Mouse (Mus musculus) right cerebral cortex, postnatal 36 days (tissue): Measurements from ENCODE around the gene Ube2r2.

ENCODE experiments used
- DNase-seq, 2 experiments: peaks; one replicate each; pipeline ENCODE4 v3.0.0; 2022; ENCODE audit warnings: low spot score in 2 of 2, mixed read lengths in 1 of 2

The Ube2r2 gene

GRCm38 (mm10) chr4:41135711-41136453 lies at the start of gene Ube2r2:
Gene Ube2r2, plus strand, starts transcription at chr4:41135743.
- no peak for DNase-seq

GRCm38 (mm10) chr4:41086947-41087346 lies 48.6 kb upstream of the Ube2r2 start:
- DNase-seq, result no peak

GRCm38 (mm10) chr4:41087459-41088298 lies 47.9 kb upstream of the Ube2r2 start:
- no peak for DNase-seq

- DNase-seq, result no peak
Observed at GRCm38 (mm10) chr4:41089189-41089588, 46.4 kb upstream of the Ube2r2 start.

GRCm38 (mm10) chr4:41089705-41090104 lies 45.8 kb upstream of the Ube2r2 start:
- no peak for DNase-seq

GRCm38 (mm10) chr4:41091391-41091790 lies 44.2 kb upstream of the Ube2r2 start:
- no peak for DNase-seq

- DNase-seq, result no peak
Observed at GRCm38 (mm10) chr4:41092958-41093357, 42.6 kb upstream of the Ube2r2 start.

- no peak for DNase-seq
Observed at GRCm38 (mm10) chr4:41094361-41094760, 41.2 kb upstream of the Ube2r2 start.

- no peak for DNase-seq
Observed at GRCm38 (mm10) chr4:41096169-41096568, 39.4 kb upstream of the Ube2r2 start.

- DNase-seq, result no peak
Observed at GRCm38 (mm10) chr4:41096794-41097193, 38.7 kb upstream of the Ube2r2 start.

- no peak for DNase-seq
Observed at GRCm38 (mm10) chr4:41097381-41097780, 38.2 kb upstream of the Ube2r2 start.

- no peak for DNase-seq
Observed at GRCm38 (mm10) chr4:41097871-41098576, 37.5 kb upstream of the Ube2r2 start, which contains the start of gene Aqp3. Gene Aqp3, minus strand, starts transcription at chr4:41098183.

- DNase-seq, result no peak
Observed at GRCm38 (mm10) chr4:41098577-41098951, 37.0 kb upstream of the Ube2r2 start.

- no peak for DNase-seq
Observed at GRCm38 (mm10) chr4:41100986-41101385, 34.6 kb upstream of the Ube2r2 start.

- no peak for DNase-seq
Observed at GRCm38 (mm10) chr4:41102901-41103300, 32.6 kb upstream of the Ube2r2 start.

GRCm38 (mm10) chr4:41107440-41107839 lies 28.1 kb upstream of the Ube2r2 start:
- DNase-seq, result no peak

GRCm38 (mm10) chr4:41108717-41109425 lies 26.7 kb upstream of the Ube2r2 start:
- DNase-seq, result no peak

- no peak for DNase-seq
Observed at GRCm38 (mm10) chr4:41114358-41115070, 21.0 kb upstream of the Ube2r2 start.

GRCm38 (mm10) chr4:41115074-41115473 lies 20.5 kb upstream of the Ube2r2 start:
- DNase-seq, result no peak

GRCm38 (mm10) chr4:41115793-41116192 lies 19.8 kb upstream of the Ube2r2 start:
- no peak for DNase-seq

- no peak for DNase-seq
Observed at GRCm38 (mm10) chr4:41116817-41117216, 18.7 kb upstream of the Ube2r2 start.
